Mouse (Mus musculus) G1E (cell line): ENCODE measurements around the gene Gpc6. TPM values are rescaled to one million over a fixed set of nuclear protein-coding genes. Genes with fewer than 3 reads are reported as not detected.

Source experiments
- ATAC-seq: 2 replicates; pipeline ENCODE4 v1.8.0; 2016; ENCODE audit warnings: mild to moderate bottlenecking; ENCODE audit not compliant: insufficient number of reproducible peaks, poor library complexity, low FRiP score, severe bottlenecking; ENCODE audit errors: extremely low read depth
- DNase-seq: peaks from one replicate; pipeline ENCODE4 v3.0.0; 2012; ENCODE audit warnings: low spot score
- H3K27me3 ChIP-seq: 2 replicates; pipeline ENCODE4 v1.6.1; 2012; ENCODE audit warnings: mild to moderate bottlenecking, low read length, inconsistent platforms; ENCODE audit not compliant: insufficient read depth
- H3K36me3 ChIP-seq: replicated peaks from 2 replicates; pipeline ENCODE3; 2012; ENCODE audit warnings: mild to moderate bottlenecking, inconsistent platforms
- H3K4me1 ChIP-seq: 2 replicates; pipeline ENCODE4 v1.6.1; 2012; ENCODE audit warnings: low read depth, low read length, inconsistent platforms, mixed read lengths; ENCODE audit not compliant: insufficient read depth
- H3K4me3 ChIP-seq: 2 replicates; pipeline ENCODE4 v1.5.1; 2012; ENCODE audit warnings: low read depth, mild to moderate bottlenecking, inconsistent platforms, low read length, moderate library complexity, mixed read lengths
- H3K9me3 ChIP-seq: replicated peaks from 2 replicates; pipeline ENCODE4 v1.6.1; 2012; ENCODE audit warnings: inconsistent platforms
- CTCF ChIP-seq: IDR thresholded peaks from 2 replicates; pipeline ENCODE4 v1.5.1; 2012; ENCODE audit warnings: low read depth, low read length, inconsistent platforms, mixed read lengths
- GATA1 ChIP-seq: IDR thresholded peaks from 2 replicates; pipeline ENCODE4 v1.6.1; 2012; ENCODE audit warnings: borderline replicate concordance, low read length, inconsistent platforms, mixed read lengths
- GATA2 ChIP-seq: IDR thresholded peaks from 2 replicates; pipeline ENCODE4 v1.6.1; 2012; ENCODE audit warnings: low read depth, low read length, inconsistent platforms, borderline replicate concordance
- POLR2AphosphoS5 ChIP-seq: IDR thresholded peaks from 2 replicates; pipeline ENCODE4 v1.6.1; 2012; ENCODE audit warnings: low read depth, low read length, inconsistent platforms; ENCODE audit not compliant: insufficient replicate concordance
- TAL1 ChIP-seq: conservative IDR thresholded peaks from 2 replicates; pipeline ENCODE4 v1.6.1; 2012; ENCODE audit warnings: low read depth, low read length, inconsistent platforms, mixed read lengths
- polyA plus RNA-seq: library from polyadenylated mRNA; stranded (reverse); fragments of >175 nt; gene quantifications from 2 replicates; pipeline ENCODE4 v1.2.3, GENCODE M21; 2012
- total RNA-seq, 2 experiments: library from RNA; stranded (forward) in 1 of 2; stranded (reverse) in 1 of 2; fragments of 200-1000 nt in 1 of 2; fragments of >200 nt in 1 of 2; fragmentation: Nextera tagmentation in 1 of 2; gene quantifications; 2 replicates each; pipeline ENCODE4 v1.2.3; 2014 to 2017

Gene Gpc6
- total and polyA plus RNA-seq, 3 experiments, result 0.22 TPM; not detected in 2

GRCm38 (mm10) chr14:117757790-117758358 is 832.8 kb downstream of the Gpc6 start:
- Histone ChIP-seq H3K4me1 (no peaks in the 10 kb centered on the region), H3K27me3 (no peaks in the 10 kb centered on the region), H3K4me3 (no peak overlapping the region), H3K9me3 (peaks cover 33% of the 10 kb centered on the region), H3K36me3 (no peaks in the 10 kb centered on the region)
- TF ChIP-seq GATA2 (no peak), POLR2AphosphoS5 (no peak), TAL1 (no peak), GATA1 (no peak), CTCF (no peak)
- ATAC-seq (no peak), DNase-seq (no peak)

GRCm38 (mm10) chr14:117760830-117761517 is 835.9 kb downstream of the Gpc6 start:
- Histone ChIP-seq H3K4me3 (no peak overlapping the region), H3K4me1 (no peaks in the 10 kb centered on the region), H3K9me3 (peaks cover 38% of the 10 kb centered on the region), H3K36me3 (no peaks in the 10 kb centered on the region), H3K27me3 (no peaks in the 10 kb centered on the region)
- no peak for TF ChIP-seq CTCF
- ATAC-seq (no peak), DNase-seq (no peak)

- Histone ChIP-seq H3K4me1 (no peaks in the 10 kb centered on the region), H3K9me3 (peaks cover 33% of the 10 kb centered on the region), H3K4me3 (no peak overlapping the region), H3K27me3 (no peaks in the 10 kb centered on the region), H3K36me3 (no peaks in the 10 kb centered on the region)
- DNase-seq (no peak), ATAC-seq (no peak)
- TF ChIP-seq TAL1 (no peak), GATA1 (no peak), GATA2 (no peak), POLR2AphosphoS5 (no peak), CTCF (no peak)
Observed at GRCm38 (mm10) chr14:117762934-117763333, 837.8 kb downstream of the Gpc6 start.

DNA sequence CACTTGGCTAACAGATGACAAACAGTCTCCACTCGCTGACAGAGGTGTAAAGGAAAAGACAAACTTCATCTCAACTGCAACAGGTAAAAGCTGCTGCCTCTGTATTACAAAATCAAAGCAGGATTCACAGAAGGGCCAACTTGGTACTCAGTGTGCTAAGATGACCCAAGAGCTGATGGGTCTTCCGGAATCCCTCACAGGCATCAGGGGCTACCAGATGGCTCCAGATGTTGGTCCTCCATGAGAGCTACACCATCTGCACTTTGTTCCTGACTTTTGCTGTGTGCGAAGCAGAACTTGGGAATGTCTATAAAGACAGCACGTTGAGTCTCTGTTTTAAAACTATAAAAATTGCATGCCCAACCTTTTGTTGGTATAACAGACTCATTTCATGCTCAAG is 842.7 kb downstream of the Gpc6 start:
- H3K27me3 ChIP-seq, result no peaks in the 10 kb centered on the region
- no peaks in the 10 kb centered on the region for H3K36me3 ChIP-seq
- DNase-seq (no peak), ATAC-seq (no peak)
- H3K4me3 ChIP-seq, result no peak overlapping the region
- H3K4me1 ChIP-seq, result no peaks in the 10 kb centered on the region
- H3K9me3 ChIP-seq, result peaks cover 39% of the 10 kb centered on the region
- no peak for TF ChIP-seq GATA1
- TF ChIP-seq TAL1, result no peak
- no peak for TF ChIP-seq CTCF
- TF ChIP-seq GATA2, result no peak
- no peak for TF ChIP-seq POLR2AphosphoS5

- H3K4me1 ChIP-seq, result no peaks in the 10 kb centered on the region
- H3K27me3 ChIP-seq, result no peaks in the 10 kb centered on the region
- ATAC-seq, result no peak
- no peak for DNase-seq
- H3K9me3 ChIP-seq, result peaks cover 40% of the 10 kb centered on the region
- no peak overlapping the region for H3K4me3 ChIP-seq
- H3K36me3 ChIP-seq, result no peaks in the 10 kb centered on the region
- no peak for TF ChIP-seq CTCF
- TF ChIP-seq GATA2, result no peak
- TF ChIP-seq TAL1, result no peak
- no peak for TF ChIP-seq GATA1
- TF ChIP-seq POLR2AphosphoS5, result no peak
Observed at GRCm38 (mm10) chr14:117768697-117769096, 843.6 kb downstream of the Gpc6 start.

DNA sequence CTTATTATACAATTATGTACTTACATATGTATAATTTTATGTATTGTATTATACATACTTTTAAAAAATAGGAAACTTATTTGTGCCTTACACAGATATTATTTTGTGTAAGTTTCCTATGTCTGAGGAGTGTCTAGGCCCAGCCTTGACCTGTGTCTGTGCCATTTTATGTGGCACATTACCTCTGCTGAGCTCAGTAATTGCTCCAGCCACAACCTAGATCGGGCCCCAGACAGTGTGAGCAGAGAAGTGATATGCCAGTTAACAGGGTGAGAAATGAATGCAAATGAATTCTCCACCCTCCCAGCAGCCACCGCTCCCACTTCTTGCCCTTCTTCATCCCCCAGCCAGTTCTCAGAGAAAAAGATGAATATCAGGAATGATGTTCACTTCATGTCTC is 848.3 kb downstream of the Gpc6 start:
- Histone ChIP-seq H3K4me3 (no peak overlapping the region), H3K9me3 (peaks cover 55% of the 10 kb centered on the region), H3K27me3 (no peaks in the 10 kb centered on the region), H3K36me3 (no peaks in the 10 kb centered on the region), H3K4me1 (no peaks in the 10 kb centered on the region)
- TF ChIP-seq GATA1 (no peak), TAL1 (no peak), CTCF (no peak), POLR2AphosphoS5 (no peak), GATA2 (no peak)
- ATAC-seq (no peak), DNase-seq (no peak)
